Mouse (Mus musculus) heart, adult 11 months (tissue): ENCODE results near the gene Lpp.

Experiments used
- DNase-seq: peaks from one replicate; pipeline ENCODE4 v3.0.0; 2022

Lpp gene

DNA sequence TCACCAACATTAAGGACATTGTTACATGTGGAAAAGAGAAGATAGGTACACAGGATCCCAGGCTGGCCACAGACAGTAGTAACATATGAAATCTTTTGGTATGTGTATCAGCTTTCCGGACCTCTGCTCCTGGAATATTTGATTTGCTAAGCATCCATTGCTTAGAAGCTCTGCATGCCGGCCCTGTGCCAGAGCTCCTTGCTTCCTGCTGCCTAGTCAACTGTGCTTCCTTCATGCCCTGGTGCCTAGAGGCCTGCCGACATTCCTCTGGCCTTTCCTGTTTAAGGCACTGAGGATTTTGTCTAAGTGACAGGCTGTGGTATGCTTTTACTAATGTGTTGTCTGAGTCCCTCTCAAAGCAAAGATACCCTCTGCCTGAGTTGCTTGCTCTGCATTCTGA lies 493.0 kb downstream of the Lpp start:
- peak; percentile 85 for DNase-seq

- DNase-seq, result no peak
Measured at GRCm38 (mm10) chr16:24886943-24887342, 493.6 kb downstream of the Lpp start.

GRCm38 (mm10) chr16:24891453-24891852 lies 498.1 kb downstream of the Lpp start:
- DNase-seq, result peak; percentile 98

GRCm38 (mm10) chr16:24895160-24895559 lies 501.9 kb downstream of the Lpp start:
- DNase-seq, result peak; percentile 82

DNA sequence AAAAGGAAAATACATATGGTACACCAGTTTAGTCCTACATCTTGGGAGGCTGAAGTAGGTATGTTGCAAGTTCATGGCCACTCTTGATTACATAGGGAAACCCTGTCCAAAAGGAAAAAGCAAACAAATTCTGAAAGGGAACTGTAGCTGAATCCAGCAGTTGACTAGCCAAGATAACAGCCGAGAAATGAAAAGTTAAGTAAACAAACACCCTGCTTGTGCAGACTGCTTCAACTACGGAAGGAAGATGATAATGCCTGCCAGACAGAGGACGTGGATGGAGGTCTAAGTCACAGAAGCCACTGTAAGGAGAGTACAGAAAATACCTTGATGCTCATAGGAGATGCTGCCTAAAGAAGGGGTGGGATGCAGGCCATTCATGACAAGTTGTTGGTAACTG lies 504.3 kb downstream of the Lpp start:
- peak; percentile 81 for DNase-seq

GRCm38 (mm10) chr16:24900241-24900796 lies 507.0 kb downstream of the Lpp start:
- peak; percentile 75 for DNase-seq

- DNase-seq, result peak; percentile 75
Measured at GRCm38 (mm10) chr16:24901139-24901859, 508.0 kb downstream of the Lpp start.

DNA sequence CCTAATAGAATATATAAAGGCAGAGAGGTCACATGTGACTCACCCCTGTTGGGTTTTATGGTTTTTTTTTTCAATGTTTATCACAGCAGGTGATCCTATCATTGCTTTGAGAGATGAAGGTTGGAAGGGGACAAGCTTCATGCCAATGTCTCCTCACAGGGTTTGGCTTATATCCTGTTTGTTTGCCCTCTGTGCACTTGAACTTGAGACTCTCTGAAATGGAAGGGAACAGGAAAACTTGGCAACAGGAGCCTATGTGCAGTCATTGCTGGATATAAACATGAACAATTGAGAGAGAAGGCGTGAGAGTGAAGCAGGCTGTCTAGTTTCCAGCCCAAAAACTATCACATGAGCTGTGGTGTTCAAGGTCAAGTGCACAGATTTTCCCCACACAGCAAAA lies 508.8 kb downstream of the Lpp start:
- no peak for DNase-seq

GRCm38 (mm10) chr16:24908926-24909325 lies 515.6 kb downstream of the Lpp start:
- peak; percentile 94 for DNase-seq

DNA sequence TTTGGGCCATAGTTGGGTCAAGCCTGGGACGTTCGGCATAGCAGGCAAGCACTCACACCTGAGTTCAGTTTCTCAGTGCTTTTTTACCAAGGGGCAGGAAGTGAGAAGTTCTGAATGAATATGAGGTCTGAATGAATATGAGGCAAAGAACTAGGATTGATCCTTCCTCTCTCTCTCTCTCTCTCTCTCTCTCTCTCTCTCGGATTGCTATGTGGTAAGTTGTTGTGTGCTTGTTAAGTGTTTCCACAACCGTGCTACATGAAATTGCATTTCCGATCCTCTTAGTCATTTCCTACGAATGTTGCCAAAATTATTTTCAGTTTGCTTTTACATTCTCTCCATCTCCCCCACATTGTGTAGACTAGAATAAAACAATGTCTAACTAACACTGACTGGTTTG lies 517.0 kb downstream of the Lpp start:
- no peak for DNase-seq

DNA sequence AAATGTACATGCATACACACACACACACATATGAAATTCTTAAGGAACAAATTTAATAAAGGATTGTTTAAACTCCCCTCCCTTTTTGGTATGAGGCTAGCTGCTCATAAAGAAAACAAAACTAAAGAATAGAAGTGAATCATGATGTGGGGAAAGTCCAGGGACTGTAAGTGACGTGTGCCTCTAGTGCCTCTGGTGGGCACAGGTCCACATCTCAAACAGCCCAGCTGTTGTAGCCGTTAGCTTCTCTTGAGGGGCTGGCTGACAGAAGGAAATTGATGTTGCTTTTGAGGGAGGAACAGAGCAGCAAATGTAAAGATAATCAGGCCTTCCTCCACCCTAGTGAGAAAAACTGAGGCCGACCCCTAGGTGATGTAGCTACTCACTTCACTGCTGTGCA lies 517.5 kb downstream of the Lpp start:
- no peak for DNase-seq

GRCm38 (mm10) chr16:24912381-24912780 lies 519.1 kb downstream of the Lpp start:
- DNase-seq, result no peak

DNA sequence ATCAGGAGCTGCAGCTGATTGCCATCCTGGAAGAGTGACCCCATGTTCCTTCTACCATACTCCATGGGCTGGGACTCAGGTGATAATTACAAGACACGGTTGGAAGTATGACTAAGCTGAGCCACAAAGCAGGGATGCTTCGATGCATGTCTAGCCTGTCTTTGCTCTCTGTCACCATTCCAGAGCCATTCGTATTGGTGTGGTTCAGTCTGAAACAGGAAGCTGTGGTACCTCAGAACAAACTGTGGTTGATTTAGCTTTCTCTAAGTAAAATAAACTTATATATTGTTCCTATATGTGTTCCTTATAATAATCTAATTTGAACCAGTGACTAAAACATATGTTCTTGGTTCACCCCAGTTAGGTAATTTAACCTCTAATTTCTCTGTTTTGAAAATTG lies 519.7 kb downstream of the Lpp start:
- DNase-seq, result no peak

DNA sequence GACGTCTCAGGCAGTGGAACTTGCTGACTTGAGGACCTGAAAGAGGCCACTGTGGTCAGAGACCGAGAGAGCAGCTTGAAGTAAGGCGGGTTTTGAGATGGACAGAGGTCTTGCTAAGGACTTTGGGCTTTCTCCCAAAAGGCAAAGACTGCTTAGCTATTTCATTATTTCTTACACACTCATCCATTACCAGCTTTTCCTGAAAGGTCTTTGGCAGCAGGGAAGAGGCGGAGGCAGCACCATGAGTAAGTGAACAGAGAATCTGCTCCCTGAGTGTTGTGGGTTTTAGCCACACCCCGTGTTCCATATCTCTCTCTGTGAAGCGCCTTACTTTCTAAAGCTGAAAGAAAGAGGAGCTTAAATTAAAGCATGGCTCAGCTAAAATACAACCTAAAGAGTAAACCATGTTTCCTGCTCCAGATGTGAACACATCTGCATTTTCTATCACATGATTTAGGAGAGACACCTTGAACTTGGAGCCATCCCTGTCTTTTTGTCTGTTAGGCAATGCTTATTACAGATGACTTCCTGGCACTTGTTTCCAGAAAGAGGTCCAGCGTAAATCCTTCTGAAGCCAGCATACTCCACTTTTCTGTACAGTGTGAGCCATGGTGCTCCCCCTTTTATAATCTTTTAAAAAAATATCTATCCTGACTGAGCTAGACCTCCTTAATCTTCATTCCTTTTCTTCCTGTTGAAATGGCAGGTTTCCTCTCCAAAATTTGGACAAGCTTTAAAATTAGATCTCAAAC lies 520.5 kb downstream of the Lpp start:
- DNase-seq, result peak; percentile 92

DNA sequence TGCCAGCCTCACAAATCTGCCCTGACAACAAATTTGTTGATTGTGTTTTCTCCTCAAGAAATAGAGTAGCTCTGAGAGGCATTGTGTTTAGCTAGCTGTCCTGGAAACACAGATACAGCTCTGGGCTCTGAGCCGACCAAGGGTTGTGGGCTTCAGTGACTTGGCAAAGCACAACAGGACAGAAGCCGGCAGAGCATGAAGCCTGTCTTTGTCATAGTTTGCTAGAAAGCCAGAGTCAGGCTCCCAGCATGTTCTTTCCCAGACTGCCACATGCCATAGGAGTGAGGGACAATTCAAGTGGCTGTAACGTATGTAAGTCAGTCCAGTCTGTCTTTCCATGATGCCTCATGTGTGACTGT lies 521.1 kb downstream of the Lpp start:
- peak; percentile 96 for DNase-seq

GRCm38 (mm10) chr16:24915470-24915869 lies 522.2 kb downstream of the Lpp start:
- no peak for DNase-seq

DNA sequence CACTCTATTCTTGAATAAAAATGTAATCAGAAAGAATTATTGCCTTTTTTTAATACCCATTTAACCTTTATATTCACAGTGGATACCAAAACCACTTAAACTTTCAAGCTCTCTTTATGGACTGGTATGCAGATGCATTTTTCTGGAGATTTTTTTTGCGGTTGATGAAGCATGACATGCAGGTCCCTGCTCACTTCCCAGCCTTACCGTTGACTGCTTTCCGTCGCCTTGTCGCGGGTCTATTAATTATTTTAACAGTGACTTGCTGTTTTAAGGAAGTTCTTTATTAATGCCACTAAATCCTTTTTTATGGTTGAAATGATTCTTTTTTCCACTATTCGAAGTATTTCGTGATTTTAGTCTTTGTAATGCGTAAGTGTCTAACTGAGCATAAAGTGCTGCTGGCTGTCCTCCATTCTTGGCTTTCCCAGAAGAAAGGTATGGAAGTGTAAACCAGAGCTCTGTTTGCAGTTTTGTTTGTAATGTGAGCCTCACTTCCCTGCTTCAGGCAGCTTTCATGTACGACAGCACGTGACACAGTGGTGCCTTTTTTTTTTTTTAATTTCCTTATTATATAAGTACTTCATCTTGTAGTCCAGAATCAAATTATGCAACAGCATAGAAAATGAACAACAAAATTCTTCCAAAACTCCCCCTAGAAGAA lies 526.2 kb downstream of the Lpp start:
- DNase-seq, result no peak

- no peak for DNase-seq
Measured at GRCm38 (mm10) chr16:24930070-24930469, 536.8 kb downstream of the Lpp start.

DNA sequence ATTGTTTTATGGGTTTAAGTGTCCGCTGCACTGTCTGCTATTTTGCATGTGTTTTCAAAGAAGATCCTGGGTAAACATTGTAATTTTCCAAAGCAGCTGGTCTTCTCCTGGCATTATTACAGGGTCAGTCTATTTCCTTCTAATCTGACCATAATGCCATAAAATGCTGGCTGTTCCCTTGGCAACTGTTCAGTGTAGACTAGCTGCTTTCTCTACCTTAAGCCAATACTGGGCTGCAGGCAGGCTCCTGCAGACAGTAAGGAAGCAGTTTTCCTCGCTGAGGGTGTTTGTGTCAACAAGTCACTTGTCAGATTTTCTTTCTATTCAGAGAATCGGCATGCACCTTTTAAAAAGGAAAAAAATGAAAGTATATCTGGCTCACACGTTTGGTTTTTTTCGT lies 537.3 kb downstream of the Lpp start:
- peak; percentile 88 for DNase-seq

GRCm38 (mm10) chr16:24932816-24933215 lies 539.5 kb downstream of the Lpp start:
- no peak for DNase-seq

GRCm38 (mm10) chr16:24933691-24934090 lies 540.4 kb downstream of the Lpp start:
- peak; percentile 96 for DNase-seq

- DNase-seq, result no peak
Measured at GRCm38 (mm10) chr16:24941306-24942160, 548.2 kb downstream of the Lpp start.
